Mouse (Mus musculus): ENCODE measurements around the gene Dera.
A peak's percentile ranks its signal among the peaks of the same experiment; 100 is the strongest.
"Not testable (repeated sequence)": the region's sequence is repeated elsewhere in the genome, so short reads cannot be mapped to it uniquely, and the experiment has no call there.

The Dera gene

DNA sequence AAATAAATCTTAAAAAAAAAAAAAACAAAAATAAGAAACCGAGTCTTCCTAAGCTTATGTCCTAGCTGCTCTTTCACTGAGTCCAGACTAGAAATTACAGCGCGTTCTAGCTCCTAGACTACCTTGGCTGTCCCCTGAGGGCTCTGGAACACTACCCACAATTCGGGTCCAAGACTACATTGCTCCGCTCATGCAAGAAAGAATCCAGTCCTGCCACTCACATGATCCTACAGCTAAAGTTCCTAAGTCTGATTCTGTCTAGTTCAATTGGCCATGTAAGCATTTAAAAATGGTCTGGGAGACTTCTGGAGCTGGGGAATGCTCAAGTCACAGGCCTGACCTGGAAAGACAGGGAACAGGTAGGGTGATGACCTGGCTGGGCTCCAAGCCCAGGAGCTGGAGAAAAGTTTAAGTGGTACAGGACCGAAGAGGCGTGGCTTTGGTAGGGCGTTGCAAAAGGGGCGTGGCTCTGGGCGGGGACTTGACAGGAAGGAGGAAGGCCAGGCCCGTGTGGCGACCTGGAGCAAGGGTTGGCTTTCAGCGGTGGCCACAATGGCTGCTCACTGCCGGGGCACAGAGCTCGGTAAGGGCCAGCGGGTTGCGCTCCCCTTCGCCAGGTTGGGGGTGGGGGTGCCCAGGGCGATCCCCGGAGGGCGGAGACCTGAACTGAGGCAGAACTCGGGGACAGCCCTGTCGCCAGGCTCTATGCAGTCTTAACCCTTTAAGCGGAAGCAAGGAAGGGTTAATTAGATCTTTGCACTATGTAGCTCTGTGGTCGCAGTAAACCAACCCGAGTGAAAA is at the start of gene Dera:
Gene Dera (plus strand): TSS at position 491 of the 801 bp plus-strand sequence.
- peak; percentile 72 for ATAC-seq (ENCODE audit: insufficient number of reproducible peaks, low FRiP score, low TSS enrichment)

DNA sequence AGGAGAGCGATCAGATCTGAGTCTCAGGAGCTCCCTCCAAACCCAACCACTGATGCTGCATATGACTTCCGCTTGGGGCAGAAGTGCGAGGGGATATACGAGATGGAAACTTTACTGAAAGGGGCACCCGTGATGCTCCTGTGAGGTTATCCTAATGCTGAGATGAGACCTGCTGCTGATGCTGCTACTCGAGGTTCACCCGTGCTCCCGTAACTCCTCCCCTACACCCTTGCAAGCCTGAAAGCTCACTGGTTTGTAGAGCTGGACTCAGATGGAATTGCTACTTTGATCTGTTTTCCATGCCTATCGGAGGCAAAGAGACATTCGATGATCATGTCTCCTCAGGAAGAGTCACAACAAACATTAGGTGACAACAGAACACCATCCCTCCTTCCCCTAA is 48.1 kb upstream of the Dera start:
- no peak for ATAC-seq (ENCODE audit: insufficient number of reproducible peaks, low FRiP score, low TSS enrichment)

DNA sequence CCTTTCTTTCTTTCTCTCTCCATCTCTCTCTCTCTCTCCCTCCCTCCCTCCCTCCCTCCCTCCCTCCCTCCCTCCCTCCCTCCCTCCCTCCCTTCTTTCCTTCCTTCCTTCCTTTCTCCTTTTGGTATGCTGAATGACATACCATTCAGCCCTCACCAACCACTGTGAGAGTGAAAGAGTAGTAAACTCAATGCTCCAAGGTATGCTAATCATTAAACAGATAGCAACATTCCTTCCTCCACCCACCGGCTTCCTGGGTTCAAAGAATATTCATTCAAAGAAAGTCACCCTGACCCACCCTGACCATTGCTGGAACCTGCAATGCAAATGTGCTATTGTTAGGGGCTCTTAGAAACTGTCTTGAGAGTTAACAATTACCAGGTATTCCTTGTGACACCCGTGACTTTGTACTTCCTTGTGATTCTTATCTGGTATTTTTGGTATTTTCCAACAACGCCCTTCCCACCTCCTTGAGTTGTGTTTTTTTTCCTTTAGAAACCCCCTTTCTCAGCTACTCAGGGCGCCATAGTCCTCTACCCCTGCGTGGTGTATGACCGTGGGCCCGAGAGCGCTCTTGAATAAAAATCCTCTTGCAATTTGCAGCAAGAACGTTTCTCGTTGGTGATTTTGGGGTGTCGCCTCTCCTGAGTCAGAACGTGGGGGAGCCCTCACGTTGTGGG is 45.5 kb upstream of the Dera start:
- not testable (repeated sequence) for ATAC-seq (ENCODE audit: insufficient number of reproducible peaks, low FRiP score, low TSS enrichment)

DNA sequence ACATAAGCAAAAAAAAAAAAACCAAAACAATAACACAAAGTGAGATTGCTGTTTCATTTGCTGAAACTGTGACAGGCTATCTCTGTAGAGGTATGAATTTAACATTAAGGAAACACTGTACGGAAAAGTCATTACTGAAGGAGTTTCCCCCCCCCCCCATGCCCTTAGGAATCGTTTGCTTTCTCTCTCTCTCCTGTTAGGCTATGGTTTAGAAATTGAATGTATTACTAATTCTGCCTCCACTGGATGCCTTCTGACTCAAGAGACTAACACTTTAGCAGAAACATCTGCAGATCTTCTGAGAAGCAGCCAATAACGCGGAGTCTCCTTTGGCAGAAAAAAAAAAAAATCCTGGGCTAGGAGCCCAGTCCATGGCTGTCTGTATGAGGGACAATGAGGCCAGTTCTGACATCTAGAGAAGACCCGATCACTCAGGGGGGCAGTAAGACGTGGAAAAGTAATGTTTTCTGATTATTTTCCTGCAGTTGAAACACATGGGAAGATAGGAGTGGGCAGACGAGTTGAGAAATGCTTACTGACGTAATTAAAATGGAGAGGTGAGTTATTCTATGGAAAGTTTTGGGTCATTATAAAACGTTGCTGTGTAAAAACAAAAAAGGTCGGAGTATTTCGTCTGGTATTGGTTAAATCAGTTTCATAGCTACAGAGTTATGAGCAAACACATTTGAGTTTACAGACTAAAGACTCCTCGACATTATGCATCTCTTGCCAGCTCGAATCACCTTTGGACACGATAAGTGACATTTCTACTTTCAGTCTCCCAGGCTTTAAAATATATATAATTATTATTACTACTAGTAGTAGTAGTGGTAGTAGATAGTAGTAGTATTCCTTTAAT is 43.9 kb upstream of the Dera start:
- ATAC-seq (ENCODE audit: insufficient number of reproducible peaks, low FRiP score, low TSS enrichment) = no peak

DNA sequence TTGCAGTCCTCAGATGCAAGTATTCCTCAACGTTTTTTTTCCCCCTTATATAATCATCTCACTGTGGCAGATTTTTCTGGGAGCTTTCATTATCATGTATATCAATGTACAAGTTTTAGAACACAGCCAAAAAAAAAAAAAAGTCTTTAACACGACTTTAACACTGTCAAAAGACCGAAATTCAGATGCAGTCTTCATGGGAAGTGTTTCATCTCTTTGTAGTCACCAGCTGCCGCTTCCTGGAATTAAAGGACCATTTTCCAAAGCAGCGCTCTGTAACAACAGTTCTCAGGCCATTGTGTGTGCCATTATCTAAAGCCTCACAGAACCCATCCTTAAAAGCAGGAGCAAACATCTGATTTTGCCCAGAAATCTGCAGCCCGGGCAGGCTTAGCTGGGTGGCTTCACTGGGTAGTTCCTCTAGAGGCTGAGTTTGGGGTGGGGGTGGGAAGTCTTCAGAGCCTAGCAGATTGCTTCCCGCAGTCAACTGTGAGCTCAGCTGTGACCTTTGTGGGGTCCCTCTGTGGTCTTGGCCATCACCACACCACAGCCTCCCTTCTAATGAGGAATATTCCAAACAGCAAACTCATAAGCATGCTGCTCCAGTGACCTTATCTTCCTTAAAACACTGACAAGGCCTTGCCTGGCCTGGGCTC is 41.6 kb upstream of the Dera start:
- ATAC-seq (ENCODE audit: insufficient number of reproducible peaks, low FRiP score, low TSS enrichment) = no peak

DNA sequence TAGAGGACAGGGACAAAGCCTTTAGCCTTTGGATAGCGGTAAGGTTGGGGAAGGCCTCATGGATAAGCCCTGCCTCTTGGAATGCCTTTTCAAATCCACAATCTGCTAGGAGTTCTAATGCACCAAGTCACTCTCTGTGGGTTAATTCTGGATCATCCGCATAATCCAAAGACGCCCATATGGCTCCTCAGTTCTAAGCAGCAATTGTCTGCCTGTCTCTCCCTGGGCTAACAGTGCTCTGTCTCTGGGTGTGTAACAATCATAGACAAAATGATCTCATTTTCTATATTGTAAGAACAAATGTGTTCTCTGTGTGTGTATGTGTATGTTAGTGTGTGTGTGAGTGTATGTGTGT is 41.1 kb upstream of the Dera start:
- no peak for ATAC-seq (ENCODE audit: insufficient number of reproducible peaks, low FRiP score, low TSS enrichment)

DNA sequence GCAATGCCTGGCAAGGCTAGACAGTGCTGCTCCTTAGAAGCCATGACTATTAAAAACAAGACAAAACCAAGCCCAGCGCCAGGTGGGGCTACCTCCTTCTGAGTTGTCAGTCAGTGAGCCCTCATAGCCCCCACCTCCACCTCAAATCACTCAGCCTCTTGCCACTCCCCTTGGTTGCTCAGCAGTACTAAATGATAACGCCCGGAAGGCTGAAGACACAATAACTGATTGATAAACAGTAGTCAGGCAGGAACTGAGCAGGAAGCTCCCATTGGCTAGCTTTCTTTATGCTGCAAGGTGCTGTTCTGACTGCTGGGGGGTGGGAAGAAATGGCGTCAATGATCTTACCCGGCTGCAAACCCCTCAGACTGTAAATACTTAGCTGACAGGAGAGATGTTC is 37.5 kb upstream of the Dera start:
- ATAC-seq (ENCODE audit: insufficient number of reproducible peaks, low FRiP score, low TSS enrichment) = no peak

DNA sequence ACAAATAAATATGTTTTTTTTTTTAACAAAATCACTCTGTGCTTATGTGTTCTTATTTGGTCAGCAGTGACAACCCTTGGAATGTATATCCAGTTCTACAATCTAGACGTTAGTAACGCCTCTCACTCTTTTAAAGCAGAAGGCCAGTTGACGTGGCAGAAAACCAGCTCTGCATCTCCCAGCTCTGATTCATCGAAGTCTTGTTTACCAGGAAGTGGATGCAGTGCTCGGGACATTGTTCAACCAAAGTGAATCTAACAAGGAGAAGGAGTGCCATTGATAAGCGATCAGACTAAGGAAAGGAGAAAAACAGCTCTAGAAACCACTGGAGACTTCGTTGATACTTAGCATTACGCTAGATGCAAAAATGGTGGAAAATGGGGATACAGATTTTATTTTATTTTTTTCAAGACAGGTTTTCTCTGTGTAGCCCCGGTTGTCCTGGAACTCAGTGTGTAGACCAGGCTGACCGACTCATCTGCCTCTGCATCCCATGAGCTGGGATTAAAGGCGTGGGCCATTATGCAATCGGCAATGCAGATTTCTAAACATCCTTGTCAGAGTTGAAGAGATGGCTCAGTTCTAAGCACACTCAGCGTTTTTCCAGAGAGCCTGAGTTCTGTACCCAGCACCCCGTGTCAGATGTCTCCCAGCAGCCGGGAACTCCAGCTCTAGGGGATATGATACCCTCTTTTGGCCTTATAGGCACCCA is 32.0 kb upstream of the Dera start:
- no peak for ATAC-seq (ENCODE audit: insufficient number of reproducible peaks, low FRiP score, low TSS enrichment)

DNA sequence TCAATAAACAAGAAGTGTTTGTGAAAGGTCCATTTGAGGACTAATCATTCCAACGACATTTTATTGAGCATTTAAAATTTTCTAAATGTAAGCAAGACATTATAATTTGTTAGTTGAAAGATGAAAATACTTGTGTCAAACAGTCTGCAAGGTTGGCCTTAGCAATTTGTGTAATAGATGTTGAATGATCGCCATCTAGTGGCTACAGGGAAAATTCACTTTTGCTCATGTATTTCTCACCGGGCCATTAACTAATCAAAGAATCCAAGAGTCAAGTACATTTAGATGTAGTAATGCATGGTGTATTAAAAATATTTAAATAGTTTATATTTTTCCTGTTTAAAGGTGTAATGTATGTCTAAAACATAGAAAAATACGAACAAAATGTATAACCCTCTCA is 30.4 kb upstream of the Dera start:
- ATAC-seq (ENCODE audit: insufficient number of reproducible peaks, low FRiP score, low TSS enrichment) = peak; percentile 40; the same call in 1 of the 2 replicates

DNA sequence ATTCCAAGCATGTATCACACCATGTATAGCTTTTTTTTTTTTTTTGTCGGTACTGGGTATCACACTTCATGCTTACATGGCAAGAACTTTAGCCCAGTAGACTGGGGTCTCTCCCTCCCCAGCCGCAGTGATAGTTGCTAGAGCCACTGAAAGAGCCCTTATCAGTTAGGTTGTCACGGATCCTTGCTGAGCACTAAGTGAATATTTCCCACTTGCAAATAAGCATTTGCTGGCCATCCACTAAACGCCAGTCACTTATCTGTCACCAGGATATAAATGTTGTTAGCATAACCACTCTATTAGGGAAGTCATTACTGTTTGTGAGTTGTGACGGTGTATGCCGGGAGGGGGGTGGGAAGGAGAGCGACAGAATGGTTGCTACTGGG is 19.9 kb upstream of the Dera start:
- peak; percentile 17; the same call in 1 of the 2 replicates for ATAC-seq (ENCODE audit: insufficient number of reproducible peaks, low FRiP score, low TSS enrichment)

DNA sequence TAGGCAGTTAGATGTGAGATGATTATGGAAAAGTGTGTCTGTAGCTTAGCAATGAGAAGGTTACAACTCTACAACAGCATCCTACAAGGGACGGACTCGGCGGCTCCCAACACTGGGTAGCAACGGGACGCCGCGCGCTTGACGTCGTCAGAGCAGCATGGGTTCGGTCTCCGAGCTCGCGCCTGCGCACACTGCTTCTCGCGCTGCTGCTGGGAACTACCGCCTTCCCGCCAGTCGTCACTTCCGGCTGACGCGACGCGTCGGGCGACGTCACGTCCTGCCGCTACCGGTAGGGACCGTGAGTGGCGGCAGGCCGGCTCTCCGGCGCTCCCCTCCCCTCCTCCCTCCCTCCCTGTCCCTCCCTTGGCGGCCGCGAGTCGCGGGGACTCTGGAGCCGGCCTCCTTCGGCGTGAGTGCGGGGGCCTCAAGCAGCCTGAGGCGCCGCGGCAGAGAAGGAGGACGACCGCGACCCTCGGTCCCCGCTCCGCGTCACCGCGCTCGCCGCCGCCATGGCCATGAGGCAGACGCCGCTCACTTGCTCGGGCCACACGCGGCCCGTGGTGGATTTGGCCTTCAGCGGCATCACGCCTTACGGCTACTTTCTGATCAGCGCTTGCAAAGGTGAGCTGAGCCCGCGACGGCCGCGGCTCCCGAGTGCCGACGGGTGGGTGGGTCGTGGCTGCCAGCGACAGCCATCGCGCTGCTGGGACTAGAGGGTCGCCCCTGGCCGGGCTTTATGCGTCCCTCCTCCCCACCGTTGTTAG is 19.3 kb upstream of the Dera start, which contains the start of gene Strap:
Gene Strap (plus strand): TSS at position 233 of the 764 bp plus-strand sequence.
- peak; percentile 97 for ATAC-seq (ENCODE audit: insufficient number of reproducible peaks, low FRiP score, low TSS enrichment)

DNA sequence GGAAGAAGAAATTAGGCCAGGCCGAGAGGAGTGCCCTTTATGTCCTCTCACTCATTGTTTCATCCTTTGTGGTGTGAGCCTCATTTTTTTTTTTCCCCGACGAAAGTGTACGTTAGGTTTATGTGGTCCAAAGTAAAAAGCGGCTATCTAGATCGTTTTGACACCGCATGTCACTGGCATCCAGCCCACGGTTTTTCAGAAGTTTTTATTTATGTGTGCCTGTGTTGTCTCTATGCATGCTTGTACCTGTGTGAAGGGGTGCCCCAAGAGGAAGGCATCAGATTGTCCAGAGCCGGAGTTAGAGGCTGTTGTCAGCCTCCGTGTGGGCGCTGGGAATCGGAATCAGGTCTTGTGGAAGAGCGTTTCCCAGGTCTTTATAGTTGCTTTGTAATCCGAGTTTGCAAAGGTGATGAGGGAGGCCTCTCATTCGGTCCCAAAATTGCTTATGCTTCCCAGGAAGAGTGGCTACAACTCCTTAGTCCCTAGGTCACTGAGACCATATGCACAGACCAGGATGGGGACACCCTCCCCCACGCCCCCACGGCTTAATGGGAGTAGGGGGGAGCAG is 18.6 kb upstream of the Dera start:
- ATAC-seq (ENCODE audit: insufficient number of reproducible peaks, low FRiP score, low TSS enrichment) = no peak

DNA sequence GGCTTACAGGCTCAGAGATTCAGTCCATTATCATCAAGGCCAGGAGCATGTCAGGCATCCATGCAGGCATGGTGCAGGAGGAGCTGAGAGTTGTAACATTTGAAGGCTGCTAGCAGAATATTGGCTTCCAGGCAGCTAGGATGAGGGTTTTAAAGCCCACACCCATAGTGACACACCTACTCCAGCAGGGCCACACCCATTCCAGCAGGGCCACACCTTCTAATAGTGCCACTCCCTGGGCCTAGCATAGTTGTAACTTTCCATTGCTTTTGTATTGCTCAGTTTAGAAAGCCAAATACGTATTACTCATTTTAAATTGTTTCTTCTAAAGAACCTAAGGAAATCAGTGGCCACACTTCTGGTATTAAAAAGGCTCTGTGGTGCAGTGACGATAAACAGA is 13.4 kb upstream of the Dera start:
- no peak for ATAC-seq (ENCODE audit: insufficient number of reproducible peaks, low FRiP score, low TSS enrichment)

DNA sequence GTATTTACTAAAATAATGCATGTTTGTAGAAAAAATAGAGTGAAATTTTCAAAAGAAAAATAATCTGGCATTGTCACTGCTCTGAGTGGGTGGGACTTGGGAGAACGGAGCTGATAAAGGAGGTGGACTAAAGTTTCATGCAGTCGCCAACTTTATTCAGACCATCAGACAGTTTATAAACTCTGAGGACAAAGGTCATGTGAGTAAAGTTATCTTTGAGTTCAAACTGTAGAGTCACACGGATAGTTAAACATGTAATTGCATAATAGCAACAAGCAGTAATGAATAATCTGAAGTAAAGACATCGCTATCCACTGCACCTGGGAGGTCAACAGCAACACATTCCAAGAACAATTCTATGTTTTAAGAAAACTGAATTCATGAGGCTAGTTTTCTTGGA is 9.6 kb upstream of the Dera start:
- ATAC-seq (ENCODE audit: insufficient number of reproducible peaks, low FRiP score, low TSS enrichment) = no peak

DNA sequence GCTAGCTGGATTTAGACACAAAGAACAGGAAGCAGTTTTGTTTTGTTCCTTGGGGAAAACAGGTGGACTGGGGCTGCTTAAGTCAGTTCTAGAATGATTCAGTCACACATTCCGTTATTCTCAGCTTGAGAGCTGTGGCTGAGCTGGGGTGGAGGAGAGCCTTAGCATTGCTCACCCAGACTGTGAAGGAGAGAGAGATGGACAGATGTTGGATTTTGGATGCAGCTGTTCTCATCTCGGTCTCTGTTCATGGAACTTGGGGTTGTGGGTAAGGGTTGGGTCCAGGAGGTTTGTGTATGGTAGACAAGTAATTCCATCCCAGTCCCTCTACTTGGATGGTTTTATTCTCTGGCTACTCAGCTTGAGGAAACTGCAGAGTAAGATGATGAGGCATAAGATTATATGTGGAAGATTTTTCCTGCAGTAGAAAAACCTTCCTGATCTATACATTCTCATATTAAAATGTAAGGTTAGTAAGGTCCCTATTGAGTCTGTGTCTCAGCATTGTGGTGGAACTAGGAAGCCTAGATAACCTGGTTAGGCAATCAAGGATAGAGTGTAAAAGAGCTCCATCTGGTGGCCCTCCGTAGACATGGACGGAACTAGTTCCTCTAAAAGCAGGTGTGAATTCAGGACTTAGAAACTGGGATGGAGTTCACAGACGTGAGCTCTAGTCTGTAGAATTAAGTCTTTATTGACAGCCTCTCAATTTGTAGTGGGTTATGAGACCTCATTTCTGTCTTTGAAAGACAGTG is 7.0 kb upstream of the Dera start:
- peak; percentile 74 for ATAC-seq (ENCODE audit: insufficient number of reproducible peaks, low FRiP score, low TSS enrichment)

DNA sequence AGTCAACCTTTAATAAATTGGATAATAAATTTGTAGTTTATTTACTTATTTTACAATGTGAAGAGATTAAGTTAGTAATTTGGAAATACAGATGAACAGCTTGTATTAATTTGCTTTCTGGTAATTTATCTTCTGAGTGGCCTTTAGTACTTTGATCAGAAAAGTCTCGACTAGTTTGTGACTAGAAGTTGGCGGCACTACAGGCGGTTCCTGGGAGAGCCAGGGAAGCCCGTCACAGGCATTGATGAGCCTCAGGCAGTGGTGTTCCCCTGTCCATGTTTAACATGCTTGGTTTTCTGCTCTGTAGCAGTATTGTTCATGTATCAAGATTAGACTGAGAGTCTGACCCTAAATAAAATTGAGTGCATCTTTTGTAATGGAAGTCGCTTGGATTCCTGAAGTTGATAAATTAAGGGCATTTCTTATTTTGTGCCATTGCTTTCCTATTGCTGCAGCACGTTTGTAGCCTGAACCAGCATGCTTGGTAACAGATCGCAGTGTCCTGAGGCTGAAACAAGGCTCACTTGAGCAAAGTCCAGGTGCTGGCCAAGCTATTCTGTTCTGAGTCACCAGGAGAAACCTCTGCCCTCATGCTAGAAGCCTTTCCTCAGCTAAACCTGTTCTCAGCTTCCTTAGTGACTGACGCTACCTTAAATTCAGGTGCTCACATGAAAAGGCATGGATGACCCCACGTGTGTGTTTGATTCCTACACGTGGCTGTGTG is 2.6 kb upstream of the Dera start:
- no peak for ATAC-seq (ENCODE audit: insufficient number of reproducible peaks, low FRiP score, low TSS enrichment)

DNA sequence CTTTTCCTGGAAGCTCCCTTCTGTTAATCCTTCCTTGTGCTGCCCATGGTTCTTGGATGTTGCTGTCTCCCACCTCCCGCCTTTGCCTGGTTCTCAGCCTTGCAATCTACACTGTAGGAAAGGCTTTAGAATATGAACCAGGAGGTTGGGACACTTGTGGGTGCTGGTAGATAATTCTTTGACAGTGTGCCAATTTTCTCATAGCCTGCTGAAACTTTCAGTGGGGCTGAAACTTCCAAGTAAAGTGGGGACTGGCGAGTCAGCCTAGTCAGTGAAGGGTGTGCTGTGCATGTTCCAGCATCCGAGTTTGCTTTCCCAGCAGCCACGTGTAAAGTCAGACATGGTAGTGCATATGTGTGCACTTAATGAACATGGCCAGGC is 2.1 kb upstream of the Dera start:
- ATAC-seq (ENCODE audit: insufficient number of reproducible peaks, low FRiP score, low TSS enrichment) = no peak

DNA sequence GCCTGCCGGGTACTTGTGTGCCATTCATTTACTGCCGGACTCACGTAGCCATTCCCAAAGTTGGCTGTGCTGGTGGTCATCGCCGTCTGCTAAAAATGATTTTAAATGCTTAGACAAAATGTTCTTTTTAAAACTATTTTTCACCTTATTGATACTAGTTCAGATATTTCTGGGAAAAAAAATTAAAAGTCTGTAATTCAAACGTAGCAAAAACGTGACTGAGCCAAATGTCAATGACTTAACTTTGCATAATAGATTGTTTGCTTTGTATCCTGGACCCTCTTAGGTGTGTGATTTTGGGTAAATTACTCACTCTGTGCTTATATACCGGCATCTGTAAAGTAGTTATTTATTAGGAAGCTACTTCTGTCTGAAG is 499 bp downstream of the Dera start:
- ATAC-seq (ENCODE audit: insufficient number of reproducible peaks, low FRiP score, low TSS enrichment) = no peak

All from cerebellum, adult (tissue).